Mouse (Mus musculus) ZHBTc4 (cell line): Measurements from ENCODE around the gene Lrp1.

Source experiments
- DNase-seq: peaks from one replicate; pipeline ENCODE4 v3.0.0-alpha.2; 2011; ENCODE audit warnings: low read depth, low spot score

The Lrp1 gene

DNA sequence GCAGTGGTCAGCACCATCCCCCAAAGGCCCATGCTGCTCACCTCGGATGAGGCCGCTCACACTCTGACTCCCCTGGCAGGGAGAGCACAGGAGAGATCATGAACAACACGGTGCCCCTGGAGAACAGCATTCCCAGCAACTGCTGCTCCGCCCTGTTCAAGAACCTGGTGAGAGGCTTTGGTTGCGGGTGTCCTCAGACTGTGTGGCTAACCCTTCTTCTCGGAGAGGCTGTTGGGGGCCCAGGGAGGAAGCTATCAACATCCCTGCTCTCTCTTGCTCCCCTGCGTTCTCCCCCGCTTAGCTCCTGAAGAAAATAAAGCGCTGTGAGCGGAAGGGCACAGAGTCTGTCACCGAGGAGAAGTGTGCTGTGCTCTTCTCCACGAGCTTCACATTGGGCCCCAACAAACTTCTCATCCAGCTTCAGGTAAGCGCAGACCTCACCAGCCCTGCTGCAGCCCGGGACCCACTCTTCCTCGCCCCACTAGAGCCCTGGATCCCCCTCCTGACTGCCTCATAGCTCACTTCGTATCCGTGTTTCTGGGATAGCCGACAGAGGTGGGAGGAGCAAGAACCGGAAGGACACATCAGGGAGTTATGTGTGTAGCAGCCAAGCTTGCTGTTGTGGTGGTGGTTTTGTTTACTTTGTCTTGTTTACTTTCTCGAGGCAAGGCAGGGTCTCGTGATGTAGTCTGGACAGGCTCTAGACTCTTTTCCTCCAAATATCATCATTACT lies 32.1 kb upstream of the Lrp1 start:
- DNase-seq: peak; percentile 68

DNA sequence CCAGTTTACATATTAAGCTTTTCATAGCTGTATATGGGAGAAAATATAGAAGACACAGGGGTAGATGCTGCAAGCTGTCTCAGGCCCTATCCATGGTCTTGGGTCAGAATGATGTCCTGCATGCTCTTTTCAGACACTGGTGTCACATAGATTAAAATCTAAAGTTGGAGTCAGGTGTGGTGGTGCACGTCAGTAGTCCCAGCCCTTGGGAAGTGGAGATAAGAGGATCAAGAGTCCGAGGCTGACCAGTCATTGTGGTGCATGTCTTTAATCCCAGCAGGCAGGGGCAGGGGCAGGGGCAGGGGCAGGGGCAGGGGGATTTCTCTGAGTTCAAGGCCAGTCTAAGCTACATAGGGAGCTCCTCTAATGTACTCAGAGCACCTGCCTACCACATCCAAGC lies 24.8 kb upstream of the Lrp1 start:
- no peak for DNase-seq

GRCm38 (mm10) chr10:127643553-127644238 lies 22.7 kb upstream of the Lrp1 start:
- DNase-seq: peak; percentile 86

DNA sequence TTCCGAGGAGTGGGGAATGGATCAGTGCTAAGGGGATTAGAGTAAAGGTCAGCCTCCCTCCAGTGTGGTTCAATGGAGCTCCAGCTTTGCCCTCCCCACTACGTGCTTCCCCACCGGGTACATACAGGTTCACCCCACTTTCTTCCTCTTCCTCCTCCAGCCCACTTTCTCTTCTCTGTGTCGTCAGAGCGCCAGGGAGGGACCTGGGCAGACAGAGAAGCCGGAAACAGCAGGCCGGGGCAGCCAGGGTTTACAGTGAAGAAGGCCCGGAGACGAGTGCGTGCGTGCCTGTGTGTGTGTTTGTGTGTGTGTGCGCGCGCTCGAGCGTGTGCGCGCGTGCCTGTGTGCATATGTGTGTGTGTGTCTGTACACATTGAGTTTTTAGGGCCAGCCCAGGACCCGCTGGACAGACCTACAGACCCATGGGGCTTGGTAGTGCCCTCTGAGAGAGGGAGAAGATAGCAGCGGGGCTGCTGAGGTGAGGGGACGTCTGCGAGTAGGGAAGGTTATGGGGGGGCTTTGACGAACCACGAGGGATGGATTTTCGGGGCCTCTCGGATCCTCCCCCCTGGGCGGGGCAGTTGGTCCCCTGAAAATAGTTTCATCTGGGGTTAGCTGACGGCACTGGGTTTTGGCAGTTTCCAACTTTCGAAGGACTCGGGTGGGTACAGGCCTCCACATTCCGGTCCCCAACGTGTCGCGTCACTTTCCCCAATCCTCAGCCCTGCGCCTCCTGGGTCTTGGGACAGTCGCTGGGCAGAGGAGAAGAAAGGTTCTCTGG lies 22.0 kb upstream of the Lrp1 start, which contains the start of gene Stat6:
Gene Stat6, plus strand, starts transcription at position 215 of the 781 bp plus-strand sequence.
- DNase-seq: no peak

- peak; percentile 90 for DNase-seq
Observed at GRCm38 (mm10) chr10:127641861-127642771, 21.2 kb upstream of the Lrp1 start.

DNA sequence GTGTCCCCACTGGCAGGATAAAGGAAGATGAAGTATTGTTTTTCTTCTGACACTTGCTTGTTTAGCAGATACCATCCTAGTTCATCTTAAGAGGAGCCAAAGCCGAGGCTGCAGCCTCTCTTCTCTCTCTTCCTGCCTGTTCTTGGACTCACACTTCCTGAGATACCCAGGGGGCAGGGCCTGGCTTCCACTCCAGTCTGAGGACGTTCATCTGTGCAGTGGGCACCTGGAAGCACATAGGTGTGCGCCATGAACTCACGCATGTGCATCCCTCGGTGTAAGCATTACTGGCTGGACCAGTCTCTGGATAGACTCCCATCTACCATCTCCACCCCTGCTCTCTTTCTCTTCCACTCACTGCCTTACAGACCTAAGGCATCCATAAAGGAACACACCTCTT lies 19.5 kb upstream of the Lrp1 start:
- DNase-seq: no peak

- no peak for DNase-seq
Observed at GRCm38 (mm10) chr10:127632668-127633271, 11.8 kb upstream of the Lrp1 start.

- DNase-seq: no peak
Observed at GRCm38 (mm10) chr10:127631261-127632214, 10.6 kb upstream of the Lrp1 start.

DNA sequence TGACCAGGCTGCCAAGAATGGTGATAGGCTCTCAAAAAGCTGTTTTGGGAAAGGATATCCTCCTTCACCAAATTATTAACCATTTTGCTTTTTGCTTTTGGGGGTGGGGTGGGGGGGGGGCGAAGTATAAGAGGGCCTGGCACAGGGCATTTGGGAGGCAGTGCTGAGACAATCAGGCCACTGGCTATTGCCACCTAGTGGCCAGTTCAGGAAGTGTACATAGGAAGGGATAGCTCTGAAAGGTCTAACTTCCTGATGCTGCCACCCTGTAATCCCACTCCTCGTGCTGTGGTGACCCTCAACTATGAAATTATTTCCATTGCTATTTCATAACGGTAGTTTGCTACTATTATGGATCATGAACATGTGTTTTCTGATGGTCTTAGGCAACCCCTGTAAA lies 5.5 kb upstream of the Lrp1 start:
- peak; percentile 79 for DNase-seq

DNA sequence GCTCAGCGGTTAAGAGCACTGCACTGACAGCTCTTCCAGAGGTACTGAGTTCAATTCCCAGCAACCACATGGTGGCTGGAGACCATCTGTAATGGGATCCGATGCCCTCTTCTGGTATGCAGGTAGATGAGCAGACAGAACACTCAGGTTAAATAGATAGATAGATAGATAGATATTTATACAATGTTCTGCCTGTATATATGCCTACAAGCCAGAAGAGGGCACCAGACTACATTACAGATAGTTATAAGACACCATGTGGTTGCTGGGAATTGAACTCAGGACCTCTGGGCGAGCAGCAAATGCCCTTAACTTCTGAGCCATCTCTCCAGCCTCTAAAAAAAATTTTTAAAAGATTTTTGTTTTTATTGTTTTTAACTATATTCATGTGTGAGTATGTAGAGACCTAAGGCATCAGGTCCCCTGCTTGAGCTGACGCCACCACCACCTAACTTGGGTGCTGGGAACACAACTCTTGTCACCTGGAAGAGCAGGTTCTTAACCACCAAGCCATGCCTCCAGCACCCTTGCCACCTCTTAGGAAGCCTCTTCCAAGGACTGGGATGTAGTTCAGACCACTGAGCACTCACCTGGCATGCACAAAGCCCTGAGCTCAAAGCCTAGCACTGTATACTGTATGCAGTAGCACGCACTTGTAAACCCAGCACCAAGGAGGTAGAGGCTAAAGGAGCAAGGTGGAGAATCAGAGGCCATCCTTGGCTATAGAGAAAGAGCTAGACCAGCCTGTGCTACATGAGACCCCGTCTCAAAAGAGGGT lies 2.7 kb upstream of the Lrp1 start:
- DNase-seq: no peak

GRCm38 (mm10) chr10:127622661-127623060 lies 1.7 kb upstream of the Lrp1 start:
- DNase-seq: no peak

DNA sequence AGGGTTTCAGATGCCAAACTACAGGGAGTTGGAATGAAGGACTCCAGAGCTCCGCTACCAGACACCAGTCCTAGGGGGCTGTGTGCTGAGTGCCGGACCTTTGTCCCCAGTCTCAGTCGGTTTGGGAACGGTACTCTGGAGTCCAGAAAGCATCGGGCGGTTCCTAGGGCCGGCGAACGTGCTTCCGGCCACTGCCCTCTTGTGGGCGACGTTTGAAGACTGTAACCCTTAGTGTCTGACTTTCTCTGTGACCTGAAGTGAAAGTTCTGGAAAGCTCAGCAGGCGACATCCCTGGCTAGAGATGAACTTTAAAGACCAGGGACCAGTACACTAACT lies 1.1 kb upstream of the Lrp1 start:
- DNase-seq: peak; percentile 57

- DNase-seq: peak; percentile 96
Observed at GRCm38 (mm10) chr10:127621191-127622056, 476 bp upstream of the Lrp1 start.

- no peak for DNase-seq
Observed at GRCm38 (mm10) chr10:127619941-127620405, 975 bp downstream of the Lrp1 start.

- DNase-seq: no peak
Observed at GRCm38 (mm10) chr10:127619119-127619721, 1.7 kb downstream of the Lrp1 start.

GRCm38 (mm10) chr10:127618173-127618572 lies 2.8 kb downstream of the Lrp1 start:
- DNase-seq: no peak

GRCm38 (mm10) chr10:127617294-127617693 lies 3.7 kb downstream of the Lrp1 start:
- no peak for DNase-seq

GRCm38 (mm10) chr10:127616261-127616679 lies 4.7 kb downstream of the Lrp1 start:
- DNase-seq: no peak
